Mouse (Mus musculus) forebrain, embryonic 11.5 days (tissue): Measurements from ENCODE around the gene Gsta1. TPM values are rescaled to one million over a fixed set of nuclear protein-coding genes. Genes with fewer than 3 reads are reported as not detected.
"Not testable (repeated sequence)": the region's sequence is repeated elsewhere in the genome, so short reads cannot be mapped to it uniquely, and the experiment has no call there.

Experiments
- ATAC-seq: fragments of 200-750 bp; cut with Nextera tagmentation; replicated peaks from 2 replicates; pipeline ENCODE4 v1.8.0; 2017; ENCODE audit warnings: moderate TSS enrichment; ENCODE audit not compliant: low FRiP score
- DNase-seq: peaks from one replicate; pipeline ENCODE4 v3.0.0-alpha.2; 2017; ENCODE audit warnings: low spot score
- H3K27ac ChIP-seq: fragments of 300-500 bp; sonication (generic); 2 replicates; pipeline ENCODE4 v1.5.1; 2014; ENCODE audit warnings: low read depth, low read length
- H3K27me3 ChIP-seq: fragments of 300-500 bp; sonication (generic); 2 replicates; pipeline ENCODE4 v1.6.1; 2014; ENCODE audit warnings: mild to moderate bottlenecking, low read length, mixed read lengths; ENCODE audit not compliant: control insufficient read depth, insufficient read depth
- H3K36me3 ChIP-seq: fragments of 300-500 bp; sonication (generic); 2 replicates; pipeline ENCODE4 v1.6.1; 2014; ENCODE audit warnings: mild to moderate bottlenecking, low read length, moderate library complexity, mixed read lengths; ENCODE audit not compliant: control insufficient read depth, insufficient read depth
- H3K4me1 ChIP-seq: fragments of 300-500 bp; sonication (generic); replicated peaks from 2 replicates; pipeline ENCODE4 v1.6.1; 2014; ENCODE audit warnings: low read length, mixed read lengths; ENCODE audit not compliant: control insufficient read depth, insufficient read depth
- H3K4me2 ChIP-seq: fragments of 300-500 bp; sonication (generic); 2 replicates; pipeline ENCODE4 v1.6.1; 2014; ENCODE audit warnings: low read depth, mild to moderate bottlenecking, low read length, moderate library complexity, mixed read lengths; ENCODE audit not compliant: severe bottlenecking
- H3K4me3 ChIP-seq: fragments of 300-500 bp; sonication (generic); 2 replicates; pipeline ENCODE4 v1.5.1; 2014; ENCODE audit warnings: low read depth, low read length
- H3K9ac ChIP-seq: fragments of 300-500 bp; sonication (generic); 2 replicates; pipeline ENCODE4 v1.6.1; 2014; ENCODE audit warnings: low read length
- H3K9me3 ChIP-seq: fragments of 300-500 bp; sonication (generic); 2 replicates; pipeline ENCODE4 v1.6.1; 2016; ENCODE audit warnings: low read length, mixed read lengths; ENCODE audit not compliant: control insufficient read depth
- WGBS: fragments of 180-500 bp; shearing (Covaris S2); extraction: QIAGEN DNeasy Blood & Tissue Kit; methylation state at CpG from one replicate; pipeline ENCODE4 v1.1.7; 2014; 5-methylcytosine and 5-hydroxymethylcytosine counted together
- polyA plus RNA-seq: library from polyadenylated mRNA; unstranded; fragments of >200 nt; fragmentation: Nextera tagmentation; extraction: Ambion mirVana; gene quantifications from 2 replicates; pipeline ENCODE4 v1.2.1, GENCODE M21; 2014

Gsta1 gene
- polyA plus RNA-seq, 1 experiment from 2014 or later: not detected

GRCm38 (mm10) chr9:78223221-78223902 lies 7.1 kb upstream of the Gsta1 start:
- Histone ChIP-seq H3K27ac (no peak overlapping the region), H3K27me3 (no peaks in the 10 kb centered on the region), H3K4me1 (no peaks in the 10 kb centered on the region), H3K9ac (no peak overlapping the region), H3K4me3 (no peak overlapping the region), H3K36me3 (no peaks in the 10 kb centered on the region), H3K4me2 (no peak overlapping the region), H3K9me3 (no peaks in the 10 kb centered on the region)
- WGBS: 76% methylated on average over 10 of the region's 10 CpGs
- no peak for ATAC-seq
- no peak for DNase-seq

GRCm38 (mm10) chr9:78224418-78224817 lies 6.0 kb upstream of the Gsta1 start:
- WGBS: 96% methylated on average over 2 of the region's 2 CpGs
- Histone ChIP-seq H3K4me1 (no peaks in the 10 kb centered on the region), H3K36me3 (no peaks in the 10 kb centered on the region), H3K4me3 (no peak overlapping the region), H3K27ac (no peak overlapping the region), H3K9ac (no peak overlapping the region), H3K9me3 (no peaks in the 10 kb centered on the region), H3K27me3 (no peaks in the 10 kb centered on the region), H3K4me2 (no peak overlapping the region)
- DNase-seq (no peak), ATAC-seq (no peak)

GRCm38 (mm10) chr9:78225304-78225703 lies 5.2 kb upstream of the Gsta1 start:
- Histone ChIP-seq H3K4me2 (no peak overlapping the region), H3K27ac (no peak overlapping the region), H3K9ac (no peak overlapping the region), H3K36me3 (no peaks in the 10 kb centered on the region), H3K9me3 (no peaks in the 10 kb centered on the region), H3K4me1 (no peaks in the 10 kb centered on the region), H3K4me3 (no peak overlapping the region), H3K27me3 (no peaks in the 10 kb centered on the region)
- ATAC-seq: no peak
- no peak for DNase-seq
- 85% methylated on average over 11 of the region's 11 CpGs for WGBS

GRCm38 (mm10) chr9:78228122-78228521 lies 2.3 kb upstream of the Gsta1 start:
- H3K4me1 ChIP-seq: no peaks in the 10 kb centered on the region
- H3K27ac ChIP-seq: no peak overlapping the region
- DNase-seq (no peak), ATAC-seq (no peak)
- WGBS: 87% methylated on average over 2 of the region's 2 CpGs
- no peak overlapping the region for H3K4me2 ChIP-seq
- no peak overlapping the region for H3K9ac ChIP-seq
- H3K9me3 ChIP-seq: no peaks in the 10 kb centered on the region
- H3K4me3 ChIP-seq: no peak overlapping the region
- no peaks in the 10 kb centered on the region for H3K36me3 ChIP-seq
- no peaks in the 10 kb centered on the region for H3K27me3 ChIP-seq

GRCm38 (mm10) chr9:78229658-78230057 lies 798 bp upstream of the Gsta1 start:
- not testable (repeated sequence) for H3K4me2 ChIP-seq, H3K27ac ChIP-seq, H3K36me3 ChIP-seq, H3K9me3 ChIP-seq, H3K4me3 ChIP-seq, H3K27me3 ChIP-seq, H3K9ac ChIP-seq, ATAC-seq, DNase-seq, H3K4me1 ChIP-seq
- WGBS: 71% methylated on average over 3 of the region's 3 CpGs

- H3K36me3 ChIP-seq, H3K27ac ChIP-seq, H3K9me3 ChIP-seq, ATAC-seq, H3K4me1 ChIP-seq, H3K4me2 ChIP-seq, H3K9ac ChIP-seq, H3K27me3 ChIP-seq, H3K4me3 ChIP-seq, DNase-seq: not testable (repeated sequence)
- no CpG with 5 or more reads among the region's 10 CpGs for WGBS
Measured at GRCm38 (mm10) chr9:78233121-78233695, 2.8 kb downstream of the Gsta1 start.

- not testable (repeated sequence) for H3K27me3 ChIP-seq, H3K4me3 ChIP-seq, H3K9me3 ChIP-seq, H3K27ac ChIP-seq, H3K36me3 ChIP-seq, H3K9ac ChIP-seq, DNase-seq, ATAC-seq, H3K4me2 ChIP-seq, H3K4me1 ChIP-seq
- WGBS: 74% methylated on average over 4 of the region's 4 CpGs
Measured at GRCm38 (mm10) chr9:78255683-78256470, 25.4 kb downstream of the Gsta1 start.

- not testable (repeated sequence) for DNase-seq, H3K36me3 ChIP-seq, ATAC-seq, H3K9ac ChIP-seq, H3K4me2 ChIP-seq, H3K9me3 ChIP-seq, H3K27ac ChIP-seq, H3K27me3 ChIP-seq, H3K4me1 ChIP-seq, H3K4me3 ChIP-seq
- WGBS: 79% methylated on average over 1 of the region's 3 CpGs
Measured at GRCm38 (mm10) chr9:78256914-78257313, 26.5 kb downstream of the Gsta1 start, which contains the start of gene Gm3776. Gm3776 (plus strand) TSS chr9:78257129.
